ENCODE assay signal across 23 mouse cellular contexts in genomic region chr3:88158991-88159390, GRCm38 (mm10).
"Had no signal": no experiment of that assay in that cellular context is flagged by ENCODE, and none has a peak within 500 bp of the region (broad histone marks: within the 10 kb centered on the region; RNA-seq: fewer than 3 reads in every experiment).

No protein-coding gene starts in this region.

- H3K27ac ChIP-seq: hindbrain, embryonic 13.5 days; hindbrain, embryonic 15.5 days; hindbrain, postnatal 0 days; kidney, embryonic 15.5 days; kidney, postnatal 0 days; limb, embryonic 13.5 days; limb, embryonic 15.5 days; liver, embryonic 12.5 days; liver, embryonic 14.5 days had no signal

- H3K4me3 ChIP-seq: heart, embryonic 10.5 days; heart, embryonic 12.5 days; heart, embryonic 15.5 days; hindbrain, embryonic 13.5 days; hindbrain, embryonic 15.5 days; kidney, embryonic 15.5 days; limb, embryonic 13.5 days; limb, embryonic 15.5 days; liver, embryonic 12.5 days had no signal

- DNase-seq: gastrocnemius, postnatal 14 days; gastrocnemius, postnatal 36 days; heart, adult 18-20 months; kidney, adult 11 months; kidney, adult 2 months; kidney, adult 9 months; kidney, postnatal 14 days; kidney, postnatal 36 days; layer of hippocampus, adult 9-11 months; layer of hippocampus, postnatal 36 days; left cerebral cortex, postnatal 4 days had no signal
